Mouse (Mus musculus): ENCODE measurements around the gene Btbd3.

DNA sequence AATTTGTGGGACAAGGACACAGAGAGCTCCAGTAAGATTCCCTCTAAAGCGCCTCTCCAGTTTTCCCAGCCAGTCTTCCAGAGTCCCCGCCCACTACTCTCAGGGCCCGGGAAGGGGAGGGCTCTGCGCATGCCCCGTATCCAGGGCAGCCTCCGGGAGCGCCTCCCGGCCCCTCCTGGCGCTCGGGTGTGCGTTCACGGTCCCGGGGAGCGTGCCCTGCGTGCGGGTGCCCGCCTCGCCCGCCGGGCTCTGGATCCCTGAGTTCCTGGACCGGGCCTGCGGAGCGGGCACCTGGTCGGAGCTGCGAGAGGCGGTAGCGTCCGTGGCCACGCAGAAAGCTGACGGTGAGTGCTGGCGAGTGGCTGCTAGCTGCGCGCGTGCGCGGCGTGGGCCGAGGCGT, at the start of gene Btbd3:
- TF ChIP-seq POLR2A (IDR thresholded peaks at IDR 0.05; ENCODE audit: borderline replicate concordance, extremely low read depth, insufficient read depth, insufficient read length, poor library complexity, severe bottlenecking) (peak; percentile 73), CTCF (IDR thresholded peaks at IDR 0.05; ENCODE audit: borderline replicate concordance, extremely low read depth, insufficient read depth, insufficient read length) (no peak)
